Mouse (Mus musculus): ENCODE data around the gene Olfr310. TPM values are rescaled to one million over a fixed set of nuclear protein-coding genes. Genes with fewer than 3 reads are reported as not detected.

The Olfr310 gene
- polyA plus RNA-seq (2016; fragmentation: Nextera tagmentation; extraction: Ambion mirVana) = not detected in 2 replicates

DNA sequence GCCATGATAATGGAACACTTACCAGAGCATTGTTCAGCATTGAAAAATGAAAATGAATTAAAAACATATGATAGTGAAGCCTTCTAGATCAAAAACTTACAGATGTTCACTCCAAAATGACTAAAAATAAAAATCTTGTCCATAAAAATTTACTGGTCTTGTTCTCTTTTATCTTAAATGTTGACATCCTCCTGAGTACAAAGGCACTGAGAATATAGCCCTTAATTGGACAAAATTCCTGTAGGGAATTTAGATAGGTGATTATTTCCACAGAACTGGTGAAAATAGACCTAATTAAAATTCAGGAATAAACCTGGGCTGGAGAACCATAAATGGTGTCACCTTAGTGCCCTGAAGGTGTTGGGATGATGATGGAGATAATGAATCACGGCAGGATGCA, at the start of gene Olfr310:
Gene Olfr310, minus strand, starts transcription at position 101 of the 400 bp plus-strand sequence.
- Histone ChIP-seq H3K27ac (no peak within 1 kb of the TSS), H3K27me3 (replicated peaks) (no peaks in the 10 kb centered on the region), H3K9me3 (replicated peaks) (no peaks in the 10 kb centered on the region), H3K4me2 (no peak within 1 kb of the TSS), H3K4me3 (no peak within 1 kb of the TSS), H3K4me1 (no peaks in the 10 kb centered on the region), H3K36me3 (no peaks in the 10 kb centered on the region), H3K9ac (no peak within 1 kb of the TSS)
- 61% methylated on average over 1 of the region's 1 CpGs for WGBS (ENCODE audit: insufficient replicate concordance)
- no peak for ATAC-seq

DNA sequence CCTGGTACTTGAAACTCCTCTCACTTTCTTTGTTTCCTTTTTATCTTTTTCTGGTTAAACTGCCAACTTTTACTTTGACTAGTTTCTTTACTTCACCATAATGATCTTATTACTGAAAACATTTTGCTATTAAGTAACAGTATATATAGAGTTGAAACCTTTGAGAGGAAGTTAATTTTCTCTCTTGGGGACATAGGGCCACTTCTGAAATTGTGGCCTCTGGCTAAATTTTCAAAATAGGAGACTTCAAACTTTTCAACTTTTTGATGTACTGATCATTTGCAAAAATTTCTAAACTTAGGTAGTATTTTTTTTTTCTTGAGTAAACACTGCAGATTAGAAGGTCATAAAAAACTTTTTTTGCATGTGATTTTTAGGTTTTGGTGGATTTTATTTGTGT, 48.6 kb upstream of the Olfr310 start, which contains the start of gene Olfr308:
Gene Olfr308, minus strand, starts transcription at position 101 of the 400 bp plus-strand sequence.
- Histone ChIP-seq H3K4me2 (no peak within 1 kb of the TSS), H3K36me3 (no peaks in the 10 kb centered on the region), H3K9me3 (replicated peaks) (no peaks in the 10 kb centered on the region), H3K4me1 (no peaks in the 10 kb centered on the region), H3K27me3 (replicated peaks) (no peaks in the 10 kb centered on the region), H3K27ac (no peak within 1 kb of the TSS), H3K4me3 (no peak within 1 kb of the TSS), H3K9ac (no peak within 1 kb of the TSS)
- ATAC-seq = no peak

DNA sequence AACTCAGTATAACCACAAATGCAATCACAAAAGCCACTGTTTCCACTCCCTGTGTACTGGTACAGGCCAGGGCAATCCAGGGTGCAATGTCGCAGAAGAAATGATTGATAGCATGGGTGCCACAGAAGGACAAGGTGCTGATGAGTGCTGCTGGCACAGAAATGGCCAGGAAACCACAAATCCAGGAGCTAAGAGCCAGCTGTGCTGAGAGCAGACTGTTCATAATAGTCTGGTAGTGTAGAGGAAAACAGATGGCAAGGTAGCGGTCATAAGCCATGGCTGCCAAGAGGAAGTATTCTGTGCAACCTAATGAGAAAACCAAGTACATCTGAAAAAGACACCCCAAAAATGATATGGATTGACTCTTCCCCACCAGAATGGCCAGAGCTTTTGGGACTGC, 44.4 kb upstream of the Olfr310 start:
- no peaks in the 10 kb centered on the region for H3K36me3 ChIP-seq
- no peak overlapping the region for H3K4me2 ChIP-seq
- ATAC-seq = no peak
- no peaks in the 10 kb centered on the region for H3K9me3 ChIP-seq (replicated peaks)
- no peaks in the 10 kb centered on the region for H3K4me1 ChIP-seq
- no peak overlapping the region for H3K9ac ChIP-seq
- no peak overlapping the region for H3K27ac ChIP-seq
- H3K4me3 ChIP-seq = no peak overlapping the region
- 81% methylated on average over 2 of the region's 2 CpGs for WGBS (ENCODE audit: insufficient replicate concordance)
- H3K27me3 ChIP-seq (replicated peaks) = no peaks in the 10 kb centered on the region

DNA sequence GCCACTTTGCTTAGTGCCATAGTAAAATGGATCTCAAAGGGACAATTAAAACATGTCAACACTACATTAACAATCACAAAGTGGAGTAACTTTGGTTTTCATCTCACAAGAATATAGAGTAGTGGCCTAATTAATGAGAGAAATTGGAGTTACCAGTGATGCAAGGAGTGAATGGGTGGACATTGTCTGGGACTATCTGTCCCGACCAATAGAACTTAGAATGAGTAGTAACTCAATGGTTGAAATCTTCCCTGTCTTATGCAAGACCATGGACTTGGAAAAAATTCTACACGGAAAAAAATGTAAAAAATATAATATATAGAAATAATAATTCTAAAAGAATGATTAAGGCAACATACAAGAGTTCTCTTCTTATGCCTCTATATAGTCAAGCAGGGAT, 36.6 kb upstream of the Olfr310 start, which contains the start of gene Olfr309:
Gene Olfr309, minus strand, starts transcription at position 101 of the 400 bp plus-strand sequence.
- Histone ChIP-seq H3K27me3 (replicated peaks) (no peaks in the 10 kb centered on the region), H3K4me2 (no peak within 1 kb of the TSS), H3K36me3 (no peaks in the 10 kb centered on the region), H3K4me1 (no peaks in the 10 kb centered on the region), H3K9ac (no peak within 1 kb of the TSS), H3K27ac (no peak within 1 kb of the TSS), H3K4me3 (no peak within 1 kb of the TSS), H3K9me3 (replicated peaks) (no peaks in the 10 kb centered on the region)
- 49% methylated on average over 2 of the region's 2 CpGs for WGBS (ENCODE audit: insufficient replicate concordance)
- ATAC-seq = no peak

DNA sequence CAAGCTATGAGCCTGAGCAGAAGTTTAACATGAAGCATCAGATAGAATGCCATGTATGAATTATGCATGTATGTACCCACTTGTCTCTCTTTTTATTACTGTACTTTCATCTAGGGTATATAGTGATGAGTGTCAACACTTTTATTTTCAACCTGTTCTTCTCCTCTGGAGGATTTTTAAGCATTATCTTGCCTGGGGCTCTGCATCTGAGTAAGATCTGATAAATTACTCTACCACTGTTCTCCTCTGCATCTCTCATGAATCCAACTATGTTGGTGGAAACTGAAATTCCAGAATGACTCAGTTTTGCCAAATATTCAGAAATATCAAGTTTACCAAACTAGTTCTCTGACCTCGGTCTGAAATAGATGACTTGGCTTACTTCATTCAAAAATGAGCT, 30.8 kb downstream of the Olfr310 start, which contains the start of gene Vmn2r76:
Gene Vmn2r76, minus strand, starts transcription at position 101 of the 400 bp plus-strand sequence.
- Histone ChIP-seq H3K27me3 (replicated peaks) (no peaks in the 10 kb centered on the region), H3K27ac (no peak within 1 kb of the TSS), H3K4me3 (no peak within 1 kb of the TSS), H3K4me1 (no peaks in the 10 kb centered on the region), H3K9me3 (replicated peaks) (no peaks in the 10 kb centered on the region), H3K9ac (no peak within 1 kb of the TSS), H3K36me3 (no peaks in the 10 kb centered on the region), H3K4me2 (no peak within 1 kb of the TSS)
- ATAC-seq = no peak
- WGBS (ENCODE audit: insufficient replicate concordance) = 50% methylated on average over 1 of the region's 1 CpGs

Small RNAs within 50 kb of the gene (microRNA-seq; reads per million reads assigned to microRNA genes)
- gene Gm23192 = not detected

Other genes with a start within 250 kb of the Olfr310 start
- gene Vmn2r75, start 105.4 kb downstream of the Olfr310 start, polyA plus RNA-seq (2016; fragmentation: Nextera tagmentation; extraction: Ambion mirVana) = not detected in 2 replicates
- gene Vmn2r76, start 30.9 kb downstream of the Olfr310 start, polyA plus RNA-seq (2016; fragmentation: Nextera tagmentation; extraction: Ambion mirVana) = not detected in 2 replicates
- gene Olfr309, start 36.5 kb upstream of the Olfr310 start, polyA plus RNA-seq (2016; fragmentation: Nextera tagmentation; extraction: Ambion mirVana) = not detected in 2 replicates
- gene Olfr308, start 48.5 kb upstream of the Olfr310 start, polyA plus RNA-seq (2016; fragmentation: Nextera tagmentation; extraction: Ambion mirVana) = not detected in 2 replicates
- gene Olfr307, start 60.4 kb upstream of the Olfr310 start, polyA plus RNA-seq (2016; fragmentation: Nextera tagmentation; extraction: Ambion mirVana) = not detected in 2 replicates
- gene Olfr305, start 89.8 kb upstream of the Olfr310 start, polyA plus RNA-seq (2016; fragmentation: Nextera tagmentation; extraction: Ambion mirVana) = not detected in 2 replicates
- gene Olfr304, start 109.5 kb upstream of the Olfr310 start, polyA plus RNA-seq (2016; fragmentation: Nextera tagmentation; extraction: Ambion mirVana) = not detected in 2 replicates
- gene Olfr303, start 120.6 kb upstream of the Olfr310 start, polyA plus RNA-seq (2016; fragmentation: Nextera tagmentation; extraction: Ambion mirVana) = not detected in 2 replicates
- not detected in 2 replicates for gene Olfr301, start 126.7 kb upstream of the Olfr310 start, polyA plus RNA-seq (2016; fragmentation: Nextera tagmentation; extraction: Ambion mirVana)
- not detected in 2 replicates for gene Olfr299, start 182.7 kb upstream of the Olfr310 start, polyA plus RNA-seq (2016; fragmentation: Nextera tagmentation; extraction: Ambion mirVana)
- not detected in 2 replicates for gene Olfr298, start 215.3 kb upstream of the Olfr310 start, polyA plus RNA-seq (2016; fragmentation: Nextera tagmentation; extraction: Ambion mirVana)
- gene Olfr297, start 242.8 kb upstream of the Olfr310 start, polyA plus RNA-seq (2016; fragmentation: Nextera tagmentation; extraction: Ambion mirVana) = not detected in 2 replicates